Mouse (Mus musculus): ENCODE results near the gene Actrt2.
A peak's percentile ranks its signal among the peaks of the same experiment; 100 is the strongest.

GRCm38 (mm10) chr4:154696552-154696951, 28.9 kb upstream of the Actrt2 start:
- TF ChIP-seq CTCF (IDR thresholded peaks at IDR 0.05; ENCODE audit: low read depth) (peak; percentile 21), EP300 (IDR thresholded peaks at IDR 0.05; ENCODE audit: low read depth) (no peak)
